Mouse (Mus musculus): ENCODE measurements at regions not wholly inside any gene's neighbourhood (a gene's known extent, or its start where the extent isn't known, plus 50 kb on each side); places are given as distances from the start of the nearest gene placed in this dataset.

DNA sequence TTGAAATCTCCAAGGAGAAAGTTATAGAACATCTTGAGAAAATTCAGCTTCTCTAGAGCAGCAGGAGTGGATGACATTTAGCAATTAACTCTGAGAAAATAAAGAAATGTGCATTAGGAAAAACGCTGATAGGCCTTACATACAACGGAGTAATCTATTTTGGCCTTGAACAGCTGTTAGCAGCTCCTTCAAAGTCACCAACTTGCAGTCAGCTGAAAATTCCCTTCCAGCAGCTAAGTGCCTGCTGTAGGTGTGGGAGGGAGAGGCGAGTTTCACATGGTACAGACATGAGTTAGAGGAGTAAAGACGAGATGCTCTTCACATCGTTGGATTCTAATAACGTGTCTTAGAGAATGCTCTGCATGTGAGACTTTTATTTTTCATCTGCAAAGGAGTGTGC lies 290.8 kb downstream of the Rpl36a-ps1 start:
- no peaks in the 10 kb centered on the region for H3K4me1 ChIP-seq (ENCODE audit: control insufficient read depth, insufficient read depth, low read length)
- no peaks in the 10 kb centered on the region for H3K27me3 ChIP-seq (ENCODE audit: control insufficient read depth, insufficient read depth, low read length)
- no peak overlapping the region for H3K9ac ChIP-seq (ENCODE audit: low read length)
- H3K9me3 ChIP-seq (ENCODE audit: control insufficient read depth, low read length): no peaks in the 10 kb centered on the region
- H3K36me3 ChIP-seq (ENCODE audit: control insufficient read depth, insufficient read depth, low read length): no peaks in the 10 kb centered on the region
- DNase-seq (ENCODE audit: low spot score) (no peak), ATAC-seq (ENCODE audit: insufficient number of reproducible peaks, low FRiP score, low TSS enrichment, low read depth) (no peak)
- H3K4me3 ChIP-seq (ENCODE audit: low read depth, low read length): no peak overlapping the region
- no peak overlapping the region for H3K27ac ChIP-seq (replicated peaks; ENCODE audit: low read depth, low read length)
- no peak overlapping the region for H3K4me2 ChIP-seq (ENCODE audit: low read depth, severe bottlenecking)
- WGBS: 88% methylated on average over 6 of the region's 6 CpGs

- ATAC-seq (ENCODE audit: insufficient number of reproducible peaks, low FRiP score, low TSS enrichment, low read depth) (no peak), DNase-seq (ENCODE audit: low spot score) (no peak)
- H3K36me3 ChIP-seq (ENCODE audit: control insufficient read depth, insufficient read depth, low read length): no peaks in the 10 kb centered on the region
- H3K9me3 ChIP-seq (ENCODE audit: control insufficient read depth, low read length): no peaks in the 10 kb centered on the region
- H3K9ac ChIP-seq (ENCODE audit: low read length): no peak overlapping the region
- WGBS: 79% methylated on average over 4 of the region's 4 CpGs
- no peaks in the 10 kb centered on the region for H3K27me3 ChIP-seq (ENCODE audit: control insufficient read depth, insufficient read depth, low read length)
- no peak overlapping the region for H3K4me3 ChIP-seq (ENCODE audit: low read depth, low read length)
- H3K4me2 ChIP-seq (ENCODE audit: low read depth, severe bottlenecking): no peak overlapping the region
- H3K27ac ChIP-seq (replicated peaks; ENCODE audit: low read depth, low read length): no peak overlapping the region
- H3K4me1 ChIP-seq (ENCODE audit: control insufficient read depth, insufficient read depth, low read length): no peaks in the 10 kb centered on the region
Observed at GRCm38 (mm10) chr14:98656533-98656932, 337.6 kb downstream of the Rpl36a-ps1 start.

DNA sequence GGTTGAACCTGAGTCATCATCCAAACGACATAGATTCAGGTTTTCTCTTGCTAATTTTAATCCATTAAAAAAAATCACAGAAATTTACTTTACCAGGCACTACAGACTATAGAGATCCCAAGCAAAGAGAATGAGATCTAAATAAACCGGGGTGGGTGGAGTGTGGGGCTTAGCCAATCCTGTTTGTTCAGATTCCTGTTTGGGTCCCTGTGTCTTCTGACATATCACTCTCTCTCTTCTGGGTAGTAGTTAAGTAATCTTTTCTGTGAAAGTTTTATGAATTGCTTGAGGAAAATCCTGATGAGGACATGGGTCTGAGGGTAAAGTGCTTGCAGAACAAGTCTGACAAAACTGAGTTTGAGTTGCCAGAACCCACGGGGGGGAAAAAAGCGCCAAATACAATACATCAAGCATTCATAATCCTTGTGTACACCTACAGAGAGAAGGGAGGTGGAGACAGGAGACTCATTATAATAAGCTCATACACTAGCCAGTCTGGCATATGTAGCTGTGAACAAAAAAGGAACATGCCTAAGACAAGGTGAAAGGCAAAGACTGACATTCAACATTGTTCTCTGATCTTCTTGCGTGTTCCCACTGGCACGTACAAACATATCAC lies 339.8 kb downstream of the Rpl36a-ps1 start:
- Histone ChIP-seq H3K4me3 (ENCODE audit: low read depth, low read length) (no peak overlapping the region), H3K9ac (ENCODE audit: low read length) (no peak overlapping the region), H3K36me3 (ENCODE audit: control insufficient read depth, insufficient read depth, low read length) (no peaks in the 10 kb centered on the region), H3K4me1 (ENCODE audit: control insufficient read depth, insufficient read depth, low read length) (no peaks in the 10 kb centered on the region), H3K4me2 (ENCODE audit: low read depth, severe bottlenecking) (no peak overlapping the region), H3K27me3 (ENCODE audit: control insufficient read depth, insufficient read depth, low read length) (no peaks in the 10 kb centered on the region), H3K9me3 (ENCODE audit: control insufficient read depth, low read length) (no peaks in the 10 kb centered on the region), H3K27ac (replicated peaks; ENCODE audit: low read depth, low read length) (no peak overlapping the region)
- no peak for ATAC-seq (ENCODE audit: insufficient number of reproducible peaks, low FRiP score, low TSS enrichment, low read depth)
- 82% methylated on average over 6 of the region's 6 CpGs for WGBS
- no peak for DNase-seq (ENCODE audit: low spot score)

- Histone ChIP-seq H3K36me3 (ENCODE audit: control insufficient read depth, insufficient read depth, low read length) (no peaks in the 10 kb centered on the region), H3K4me3 (ENCODE audit: low read depth, low read length) (no peak overlapping the region), H3K4me1 (ENCODE audit: control insufficient read depth, insufficient read depth, low read length) (no peaks in the 10 kb centered on the region), H3K9me3 (ENCODE audit: control insufficient read depth, low read length) (no peaks in the 10 kb centered on the region), H3K27ac (replicated peaks; ENCODE audit: low read depth, low read length) (no peak overlapping the region), H3K27me3 (ENCODE audit: control insufficient read depth, insufficient read depth, low read length) (no peaks in the 10 kb centered on the region), H3K4me2 (ENCODE audit: low read depth, severe bottlenecking) (no peak overlapping the region), H3K9ac (ENCODE audit: low read length) (no peak overlapping the region)
- DNase-seq (ENCODE audit: low spot score) (no peak), ATAC-seq (ENCODE audit: insufficient number of reproducible peaks, low FRiP score, low TSS enrichment, low read depth) (no peak)
- 90% methylated on average over 6 of the region's 6 CpGs for WGBS
Observed at GRCm38 (mm10) chr14:98651221-98651620, 342.9 kb downstream of the Rpl36a-ps1 start.

- Histone ChIP-seq H3K9ac (ENCODE audit: low read length) (no peak overlapping the region), H3K27me3 (ENCODE audit: control insufficient read depth, insufficient read depth, low read length) (no peaks in the 10 kb centered on the region), H3K36me3 (ENCODE audit: control insufficient read depth, insufficient read depth, low read length) (no peaks in the 10 kb centered on the region), H3K9me3 (ENCODE audit: control insufficient read depth, low read length) (no peaks in the 10 kb centered on the region), H3K4me1 (ENCODE audit: control insufficient read depth, insufficient read depth, low read length) (no peaks in the 10 kb centered on the region), H3K4me2 (ENCODE audit: low read depth, severe bottlenecking) (no peak overlapping the region), H3K4me3 (ENCODE audit: low read depth, low read length) (no peak overlapping the region), H3K27ac (replicated peaks; ENCODE audit: low read depth, low read length) (no peak overlapping the region)
- ATAC-seq (ENCODE audit: insufficient number of reproducible peaks, low FRiP score, low TSS enrichment, low read depth): no peak
- DNase-seq (ENCODE audit: low spot score): no peak
- WGBS: 89% methylated on average over 4 of the region's 4 CpGs
Observed at GRCm38 (mm10) chr14:98650520-98650919, 343.6 kb downstream of the Rpl36a-ps1 start.

- no peak overlapping the region for H3K27ac ChIP-seq (replicated peaks; ENCODE audit: low read depth, low read length)
- H3K36me3 ChIP-seq (ENCODE audit: control insufficient read depth, insufficient read depth, low read length): no peaks in the 10 kb centered on the region
- ATAC-seq (ENCODE audit: insufficient number of reproducible peaks, low FRiP score, low TSS enrichment, low read depth) (no peak), DNase-seq (ENCODE audit: low spot score) (no peak)
- no peaks in the 10 kb centered on the region for H3K9me3 ChIP-seq (ENCODE audit: control insufficient read depth, low read length)
- no peak overlapping the region for H3K9ac ChIP-seq (ENCODE audit: low read length)
- no peak overlapping the region for H3K4me3 ChIP-seq (ENCODE audit: low read depth, low read length)
- H3K27me3 ChIP-seq (ENCODE audit: control insufficient read depth, insufficient read depth, low read length): no peaks in the 10 kb centered on the region
- WGBS: 89% methylated on average over 4 of the region's 4 CpGs
- no peaks in the 10 kb centered on the region for H3K4me1 ChIP-seq (ENCODE audit: control insufficient read depth, insufficient read depth, low read length)
- H3K4me2 ChIP-seq (ENCODE audit: low read depth, severe bottlenecking): no peak overlapping the region
Observed at GRCm38 (mm10) chr14:98647614-98648013, 346.5 kb downstream of the Rpl36a-ps1 start.

- no peaks in the 10 kb centered on the region for H3K36me3 ChIP-seq (ENCODE audit: control insufficient read depth, insufficient read depth, low read length)
- ATAC-seq (ENCODE audit: insufficient number of reproducible peaks, low FRiP score, low TSS enrichment, low read depth) (no peak), DNase-seq (ENCODE audit: low spot score) (no peak)
- no peaks in the 10 kb centered on the region for H3K9me3 ChIP-seq (ENCODE audit: control insufficient read depth, low read length)
- H3K4me3 ChIP-seq (ENCODE audit: low read depth, low read length): no peak overlapping the region
- no peaks in the 10 kb centered on the region for H3K27me3 ChIP-seq (ENCODE audit: control insufficient read depth, insufficient read depth, low read length)
- no peak overlapping the region for H3K9ac ChIP-seq (ENCODE audit: low read length)
- WGBS: 52% methylated on average over 1 of the region's 1 CpGs
- no peaks in the 10 kb centered on the region for H3K4me1 ChIP-seq (ENCODE audit: control insufficient read depth, insufficient read depth, low read length)
- H3K4me2 ChIP-seq (ENCODE audit: low read depth, severe bottlenecking): no peak overlapping the region
- H3K27ac ChIP-seq (replicated peaks; ENCODE audit: low read depth, low read length): no peak overlapping the region
Observed at GRCm38 (mm10) chr14:98643756-98644155, 350.4 kb downstream of the Rpl36a-ps1 start.

GRCm38 (mm10) chr14:98642661-98643331 lies 351.3 kb downstream of the Rpl36a-ps1 start:
- H3K9me3 ChIP-seq (ENCODE audit: control insufficient read depth, low read length): no peaks in the 10 kb centered on the region
- H3K27ac ChIP-seq (replicated peaks; ENCODE audit: low read depth, low read length): no peak overlapping the region
- no peak overlapping the region for H3K4me3 ChIP-seq (ENCODE audit: low read depth, low read length)
- H3K36me3 ChIP-seq (ENCODE audit: control insufficient read depth, insufficient read depth, low read length): no peaks in the 10 kb centered on the region
- H3K9ac ChIP-seq (ENCODE audit: low read length): no peak overlapping the region
- no peaks in the 10 kb centered on the region for H3K4me1 ChIP-seq (ENCODE audit: control insufficient read depth, insufficient read depth, low read length)
- H3K27me3 ChIP-seq (ENCODE audit: control insufficient read depth, insufficient read depth, low read length): no peaks in the 10 kb centered on the region
- DNase-seq (ENCODE audit: low spot score) (no peak), ATAC-seq (ENCODE audit: insufficient number of reproducible peaks, low FRiP score, low TSS enrichment, low read depth) (no peak)
- H3K4me2 ChIP-seq (ENCODE audit: low read depth, severe bottlenecking): no peak overlapping the region
- WGBS: 74% methylated on average over 4 of the region's 4 CpGs

GRCm38 (mm10) chr14:98629026-98629425 lies 365.1 kb downstream of the Rpl36a-ps1 start:
- Histone ChIP-seq H3K4me2 (ENCODE audit: low read depth, severe bottlenecking) (no peak overlapping the region), H3K4me3 (ENCODE audit: low read depth, low read length) (no peak overlapping the region), H3K4me1 (ENCODE audit: control insufficient read depth, insufficient read depth, low read length) (no peaks in the 10 kb centered on the region), H3K9ac (ENCODE audit: low read length) (no peak overlapping the region), H3K27me3 (ENCODE audit: control insufficient read depth, insufficient read depth, low read length) (no peaks in the 10 kb centered on the region), H3K36me3 (ENCODE audit: control insufficient read depth, insufficient read depth, low read length) (no peaks in the 10 kb centered on the region), H3K9me3 (ENCODE audit: control insufficient read depth, low read length) (no peaks in the 10 kb centered on the region), H3K27ac (replicated peaks; ENCODE audit: low read depth, low read length) (no peak overlapping the region)
- DNase-seq (ENCODE audit: low spot score) (no peak), ATAC-seq (ENCODE audit: insufficient number of reproducible peaks, low FRiP score, low TSS enrichment, low read depth) (no peak)
- WGBS: 73% methylated on average over 4 of the region's 4 CpGs
